Mouse (Mus musculus) limb, embryonic 15.5 days (tissue): Measurements from ENCODE around the gene Drap1. TPM values are rescaled to one million over a fixed set of nuclear protein-coding genes. Genes with fewer than 3 reads are reported as not detected.

Experiments used
- polyA plus RNA-seq: library from polyadenylated mRNA; unstranded; fragments of >200 nt; fragmentation: Nextera tagmentation; extraction: Ambion mirVana; gene quantifications from 2 replicates; pipeline ENCODE4 v1.2.1, GENCODE M21; 2015

The Drap1 gene
- polyA plus RNA-seq, 1 experiment from 2014 or later = 257 TPM

Other genes with a start within 250 kb of the Drap1 start
- gene Pacs1, start 151.9 kb downstream of the Drap1 start, polyA plus RNA-seq = 19.9 and 23.7 TPM in 2 replicates
- 291 and 302 TPM in 2 replicates for gene Sf3b2, start 129.5 kb downstream of the Drap1 start, polyA plus RNA-seq
- gene Gal3st3, start 126.6 kb downstream of the Drap1 start, polyA plus RNA-seq = 4.7 and 5.5 TPM in 2 replicates
- not detected in 2 replicates for gene Catsper1, start 89.2 kb downstream of the Drap1 start, polyA plus RNA-seq
- gene Cst6, start 75.4 kb downstream of the Drap1 start, polyA plus RNA-seq = 40.0 and 50.9 TPM in 2 replicates
- gene Eif1ad, start 58.2 kb downstream of the Drap1 start, polyA plus RNA-seq = 57.3 and 60.1 TPM in 2 replicates
- 372 and 374 TPM in 2 replicates for gene Banf1, start 57.8 kb downstream of the Drap1 start, polyA plus RNA-seq
- gene Sart1, start 36.3 kb downstream of the Drap1 start, polyA plus RNA-seq = 67.0 and 72.1 TPM in 2 replicates
- 0.42 TPM in 1 of 2 replicates, not detected in the other for gene Tsga10ip, start 22.5 kb downstream of the Drap1 start, polyA plus RNA-seq
- 68.6 and 69.9 TPM in 2 replicates for gene AI837181, start 165 bp upstream of the Drap1 start, polyA plus RNA-seq
- gene Fosl1, start 22.6 kb upstream of the Drap1 start, polyA plus RNA-seq = not detected in 2 replicates
- gene Ccdc85b, start 32.9 kb upstream of the Drap1 start, polyA plus RNA-seq = 6.6 and 6.9 TPM in 2 replicates
- 99.3 and 105 TPM in 2 replicates for gene Fibp, start 35.6 kb upstream of the Drap1 start, polyA plus RNA-seq
- 0.82 and 1.7 TPM in 2 replicates for gene Ctsw, start 43.5 kb upstream of the Drap1 start, polyA plus RNA-seq
- gene Efemp2, start 49.0 kb upstream of the Drap1 start, polyA plus RNA-seq = 221 and 223 TPM in 2 replicates
- gene Mus81, start 63.4 kb upstream of the Drap1 start, polyA plus RNA-seq = 35.5 and 36.6 TPM in 2 replicates
- gene Cfl1, start 65.5 kb upstream of the Drap1 start, polyA plus RNA-seq = 2,209 and 2,356 TPM in 2 replicates
- not detected in 2 replicates for gene 1700020D05Rik, start 78.8 kb upstream of the Drap1 start, polyA plus RNA-seq
- 9.4 and 10.3 TPM in 2 replicates for gene Snx32, start 85.6 kb upstream of the Drap1 start, polyA plus RNA-seq
- gene Ovol1, start 135.7 kb upstream of the Drap1 start, polyA plus RNA-seq = 30.1 and 30.3 TPM in 2 replicates
- 4.3 and 4.4 TPM in 2 replicates for gene Ap5b1, start 143.0 kb upstream of the Drap1 start, polyA plus RNA-seq
- 115 and 116 TPM in 2 replicates for gene Rnaseh2c, start 176.9 kb upstream of the Drap1 start, polyA plus RNA-seq
- 43.3 and 48.7 TPM in 2 replicates for gene Kat5, start 185.3 kb upstream of the Drap1 start, polyA plus RNA-seq
- 57.3 and 62.0 TPM in 2 replicates for gene Rela, start 212.5 kb upstream of the Drap1 start, polyA plus RNA-seq
- gene Sipa1, start 238.7 kb upstream of the Drap1 start, polyA plus RNA-seq = 31.1 and 31.2 TPM in 2 replicates